Mouse (Mus musculus) forebrain, embryonic 12.5 days (tissue): ENCODE results near the gene Stk40. TPM values are rescaled to one million over a fixed set of nuclear protein-coding genes. Genes with fewer than 3 reads are reported as not detected.
A peak's percentile ranks its signal among the peaks of the same experiment; 100 is the strongest.
"Not testable (repeated sequence)": the region's sequence is repeated elsewhere in the genome, so short reads cannot be mapped to it uniquely, and the experiment has no call there.

Source experiments
- ATAC-seq: fragments of 200-750 bp; cut with Nextera tagmentation; 2 replicates; pipeline ENCODE4 v1.8.0; 2017; ENCODE audit warnings: moderate TSS enrichment; ENCODE audit not compliant: low FRiP score
- H3K27ac ChIP-seq: fragments of 300-500 bp; sonication (generic); 2 replicates; pipeline ENCODE4 v1.5.1; 2016; ENCODE audit warnings: mild to moderate bottlenecking
- H3K27me3 ChIP-seq: fragments of 300-500 bp; sonication (generic); 2 replicates; pipeline ENCODE4 v1.6.1; 2016; ENCODE audit warnings: mild to moderate bottlenecking
- H3K36me3 ChIP-seq: fragments of 300-500 bp; sonication (generic); replicated peaks from 2 replicates; pipeline ENCODE4 v1.6.1; 2016; ENCODE audit warnings: mild to moderate bottlenecking
- H3K4me1 ChIP-seq: fragments of 300-500 bp; sonication (generic); 2 replicates; pipeline ENCODE4 v1.6.1; 2016
- H3K4me2 ChIP-seq: fragments of 300-500 bp; sonication (generic); 2 replicates; pipeline ENCODE4 v1.6.1; 2016; ENCODE audit warnings: mild to moderate bottlenecking, moderate library complexity
- H3K4me3 ChIP-seq: fragments of 300-500 bp; sonication (generic); replicated peaks from 2 replicates; pipeline ENCODE4 v1.5.1; 2016; ENCODE audit warnings: mild to moderate bottlenecking
- H3K9ac ChIP-seq: fragments of 300-500 bp; sonication (generic); 2 replicates; pipeline ENCODE4 v1.6.1; 2016; ENCODE audit warnings: mild to moderate bottlenecking
- H3K9me3 ChIP-seq: fragments of 300-500 bp; sonication (generic); 2 replicates; pipeline ENCODE4 v1.6.1; 2016
- WGBS: fragments of 180-500 bp; shearing (Covaris S2); methylation state at CpG from one replicate; pipeline ENCODE4 v1.1.7; 2016; 5-methylcytosine and 5-hydroxymethylcytosine counted together
- polyA plus RNA-seq: library from polyadenylated mRNA; unstranded; fragments of >200 nt; fragmentation: Nextera tagmentation; extraction: Ambion mirVana; gene quantifications from 2 replicates; pipeline ENCODE4 v1.2.1, GENCODE M21; 2016

Gene Stk40
- polyA plus RNA-seq, 1 experiment from 2014 or later, result 42.8 TPM

DNA sequence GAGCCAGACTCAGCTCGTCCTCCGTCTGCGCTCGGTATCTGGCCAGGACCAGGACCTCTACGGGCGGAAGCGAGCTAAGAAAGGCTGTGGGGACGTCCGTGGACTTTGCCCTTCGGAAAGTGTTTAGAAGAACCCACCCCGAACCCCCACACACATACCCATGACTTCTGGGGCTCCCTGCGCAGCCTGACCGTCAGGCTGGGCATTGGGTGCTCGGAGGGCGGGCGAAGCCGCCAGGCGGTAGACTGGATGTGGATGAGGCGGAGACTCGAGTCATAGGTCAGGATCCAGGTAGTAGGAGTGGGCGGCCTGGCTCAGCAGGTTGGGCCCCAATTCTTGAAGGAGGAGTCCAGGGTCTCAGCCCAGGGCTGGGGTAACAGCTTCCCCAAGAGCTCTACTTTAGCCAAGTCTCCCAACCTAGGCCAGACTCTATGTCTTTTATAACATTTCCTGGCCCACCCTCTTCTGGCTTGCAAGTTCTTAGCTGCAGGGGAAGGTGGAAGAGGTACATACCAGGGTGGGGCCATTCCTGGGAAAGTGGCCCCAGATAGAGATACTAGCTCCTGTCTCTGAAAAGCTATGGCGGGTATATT is 59.4 kb downstream of the Stk40 start, which contains the start of gene Sh3d21:
TSS of gene Sh3d21 (minus strand) at position 425 of the 593 bp plus-strand sequence.
- H3K4me1 ChIP-seq, result peaks cover 17% of the 10 kb centered on the region
- peak within 1 kb of the TSS; percentile 55 for H3K4me3 ChIP-seq
- peak within 1 kb of the TSS; percentile 98 for H3K4me2 ChIP-seq
- peak; percentile 21 for ATAC-seq
- 0 out of 2 replicates have a peak within 1 kb of the TSS, but pooled peaks have one; percentile 31 for H3K27ac ChIP-seq
- 7% methylated on average over 22 of the region's 22 CpGs for WGBS
- no peaks in the 10 kb centered on the region for H3K9me3 ChIP-seq
- no peaks in the 10 kb centered on the region for H3K27me3 ChIP-seq
- H3K36me3 ChIP-seq, result peaks cover 28% of the 10 kb centered on the region
- H3K9ac ChIP-seq, result peak within 1 kb of the TSS; percentile 83

DNA sequence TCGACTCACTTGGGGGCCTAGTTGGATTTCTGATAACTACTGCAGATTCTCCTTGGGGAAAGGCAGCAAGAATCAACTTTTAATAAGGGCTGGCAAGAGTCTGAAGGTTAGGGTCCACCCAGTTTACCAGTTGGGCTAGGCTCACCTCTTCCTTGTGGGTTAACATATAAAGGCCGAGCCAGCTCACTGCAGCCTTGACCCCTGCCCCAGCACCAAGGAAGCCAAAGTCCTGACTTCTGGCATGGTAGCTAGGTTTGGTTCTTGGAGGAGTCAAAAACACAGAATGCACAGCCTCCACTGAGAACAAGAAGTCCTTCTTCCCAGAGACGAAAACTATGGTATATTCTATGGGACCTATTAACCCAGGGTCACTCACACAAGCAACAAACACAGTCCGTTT is 59.9 kb downstream of the Stk40 start:
- Histone ChIP-seq H3K27ac (no peak overlapping the region), H3K4me3 (no peak overlapping the region), H3K9ac (no peak overlapping the region), H3K9me3 (no peaks in the 10 kb centered on the region), H3K27me3 (no peaks in the 10 kb centered on the region), H3K36me3 (peaks cover 34% of the 10 kb centered on the region), H3K4me2 (peak overlapping the region; percentile 98; the same call in 1 of the 2 replicates), H3K4me1 (peaks cover 17% of the 10 kb centered on the region)
- 69% methylated on average over 4 of the region's 4 CpGs for WGBS
- ATAC-seq, result no peak

DNA sequence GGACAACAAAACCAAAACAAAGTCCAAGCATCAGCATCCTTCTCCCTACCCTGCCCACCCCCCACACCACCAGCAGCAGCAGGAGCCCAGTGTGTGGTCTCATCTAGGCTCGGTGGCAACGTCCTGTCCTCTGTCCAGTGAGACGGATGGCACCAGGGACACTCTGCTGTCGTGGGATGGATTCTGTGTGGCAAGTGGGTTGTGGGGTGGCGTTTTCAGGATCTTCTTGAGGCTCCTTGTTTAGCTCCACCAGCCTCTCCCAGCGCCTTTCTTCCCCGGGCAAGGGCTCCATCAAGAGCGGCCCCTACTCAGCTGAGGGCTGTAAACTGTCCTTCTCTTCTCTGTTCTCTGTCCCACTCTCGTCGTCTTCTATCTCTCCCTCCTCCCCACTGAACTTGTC is 61.3 kb downstream of the Stk40 start:
- H3K4me2 ChIP-seq, result not testable (repeated sequence)

DNA sequence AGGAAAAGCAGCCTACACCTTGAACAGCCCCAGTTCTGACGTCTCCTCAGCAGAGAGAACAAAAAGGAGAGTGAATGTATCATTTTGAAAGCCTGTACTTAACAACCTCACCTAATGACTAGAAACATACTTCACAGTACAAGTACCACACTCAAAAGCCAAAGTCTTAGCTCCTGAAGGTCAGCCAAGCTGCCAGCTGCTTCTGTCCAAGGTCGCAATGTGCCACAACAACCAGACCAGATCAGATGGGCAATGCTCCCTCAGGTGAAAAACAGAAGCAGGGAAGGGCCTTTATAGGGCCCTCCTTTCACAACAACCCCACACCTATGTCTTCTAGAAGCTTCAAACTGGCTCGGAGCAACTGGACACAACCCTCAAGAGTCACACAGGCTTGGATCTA is 62.3 kb downstream of the Stk40 start:
- WGBS, result 83% methylated on average over 3 of the region's 3 CpGs
- no peak for ATAC-seq
- Histone ChIP-seq H3K9me3 (no peaks in the 10 kb centered on the region), H3K4me3 (no peak overlapping the region), H3K36me3 (peaks cover 57% of the 10 kb centered on the region), H3K4me1 (peaks cover 17% of the 10 kb centered on the region), H3K4me2 (no peak overlapping the region), H3K27ac (no peak overlapping the region), H3K9ac (no peak overlapping the region), H3K27me3 (no peaks in the 10 kb centered on the region)

More for the DNA sequence above, 61.3 kb downstream of the Stk40 start:
- ATAC-seq, H3K27me3 ChIP-seq, H3K9me3 ChIP-seq, H3K27ac ChIP-seq, H3K4me3 ChIP-seq, H3K9ac ChIP-seq: not testable (repeated sequence)
- WGBS, result 66% methylated on average over 10 of the region's 10 CpGs
- H3K36me3 ChIP-seq, result peaks cover 48% of the 10 kb centered on the region
- peaks cover 17% of the 10 kb centered on the region for H3K4me1 ChIP-seq

DNA sequence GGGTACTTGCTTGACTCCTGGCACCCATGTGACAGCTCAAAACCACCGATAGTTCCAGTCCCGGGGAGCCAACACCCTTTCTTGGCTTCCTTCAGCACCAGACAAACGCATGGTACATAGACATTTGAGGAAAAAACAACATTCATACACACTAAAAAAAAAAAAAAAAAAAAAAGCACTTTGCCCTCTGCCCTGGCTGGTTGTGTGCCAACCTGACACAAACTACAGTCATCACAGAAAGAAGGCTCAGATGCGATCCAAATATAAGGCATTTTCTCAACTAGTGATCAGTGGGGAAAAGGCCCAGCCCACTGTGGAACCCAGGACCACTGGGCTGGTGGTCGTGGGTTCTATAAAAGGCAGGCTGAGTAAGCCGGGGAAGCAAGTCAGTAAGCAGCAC is 65.1 kb downstream of the Stk40 start:
- Histone ChIP-seq H3K9me3 (no peaks in the 10 kb centered on the region), H3K4me1 (no peaks in the 10 kb centered on the region), H3K36me3 (peaks cover 79% of the 10 kb centered on the region), H3K9ac (no peak overlapping the region), H3K4me2 (no peak overlapping the region), H3K27me3 (no peaks in the 10 kb centered on the region), H3K4me3 (no peak overlapping the region), H3K27ac (no peak overlapping the region)
- no peak for ATAC-seq
- WGBS, result 95% methylated on average over 6 of the region's 6 CpGs

DNA sequence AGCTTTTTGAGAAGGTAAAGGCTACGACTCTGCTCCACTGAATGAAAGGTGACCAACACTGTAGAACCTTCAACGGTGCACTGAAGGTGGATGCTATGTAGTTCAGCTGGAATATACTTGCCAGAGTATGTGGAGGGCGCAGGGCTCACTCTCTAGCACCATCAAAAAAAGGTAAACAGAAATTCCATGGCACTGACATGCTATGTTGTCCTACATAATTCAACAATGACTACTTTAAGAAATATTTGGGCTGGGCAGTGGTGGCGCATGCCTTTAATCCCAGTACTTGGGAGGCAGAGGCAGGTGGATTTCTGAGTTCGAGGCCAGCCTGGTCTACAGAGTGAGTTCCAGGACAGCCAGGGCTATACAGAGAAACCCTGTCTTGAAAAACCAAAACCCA is 67.0 kb downstream of the Stk40 start:
- peaks cover 94% of the 10 kb centered on the region for H3K36me3 ChIP-seq
- not testable (repeated sequence) for H3K4me1 ChIP-seq, H3K27ac ChIP-seq, H3K4me3 ChIP-seq, H3K9ac ChIP-seq, ATAC-seq, H3K27me3 ChIP-seq, H3K4me2 ChIP-seq, H3K9me3 ChIP-seq
- WGBS, result 93% methylated on average over 5 of the region's 5 CpGs

DNA sequence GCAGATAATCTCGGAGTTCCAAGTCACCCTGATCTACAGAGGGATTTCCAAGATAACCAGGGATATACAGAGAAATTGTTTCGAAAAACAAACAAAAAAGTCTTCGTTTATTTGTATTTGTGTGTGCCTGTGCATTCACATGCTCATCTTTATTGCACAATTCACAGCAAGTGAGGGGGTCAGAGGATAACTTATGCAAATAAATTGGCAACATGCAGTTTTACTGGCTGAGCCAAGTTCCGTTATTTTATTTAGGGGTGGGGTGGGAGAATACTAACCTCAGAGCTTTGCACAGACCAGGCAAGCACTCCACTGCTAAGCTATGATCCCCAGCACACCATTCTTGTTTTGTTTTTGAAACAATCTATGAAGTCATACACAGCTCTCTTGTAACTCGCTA is 70.0 kb downstream of the Stk40 start:
- Histone ChIP-seq H3K9ac (no peak overlapping the region), H3K27ac (no peak overlapping the region), H3K9me3 (no peaks in the 10 kb centered on the region), H3K4me3 (no peak overlapping the region), H3K4me1 (no peaks in the 10 kb centered on the region), H3K27me3 (no peaks in the 10 kb centered on the region), H3K4me2 (no peak overlapping the region), H3K36me3 (peaks cover 87% of the 10 kb centered on the region)
- 91% methylated on average over 5 of the region's 5 CpGs for WGBS
- no peak for ATAC-seq

DNA sequence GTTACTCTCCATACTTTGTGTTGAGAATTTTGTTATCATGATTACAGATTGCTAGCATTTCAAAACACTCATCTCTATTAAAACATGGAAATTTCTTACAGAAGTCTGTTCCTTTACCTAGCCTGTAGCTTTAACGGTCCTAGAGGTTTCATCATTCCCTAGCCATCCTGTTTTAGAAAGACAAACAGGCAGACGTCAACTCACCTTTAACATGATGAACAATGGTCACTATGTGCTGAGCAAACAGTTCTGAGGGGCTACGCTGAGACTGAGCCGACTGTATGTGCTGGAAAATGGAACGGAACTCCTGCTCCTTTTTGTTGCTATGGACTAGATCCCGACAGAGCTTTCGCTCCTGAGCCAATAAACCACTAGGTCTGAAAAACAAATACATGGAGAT is 72.2 kb downstream of the Stk40 start:
- H3K36me3 ChIP-seq, result peaks cover 83% of the 10 kb centered on the region

DNA sequence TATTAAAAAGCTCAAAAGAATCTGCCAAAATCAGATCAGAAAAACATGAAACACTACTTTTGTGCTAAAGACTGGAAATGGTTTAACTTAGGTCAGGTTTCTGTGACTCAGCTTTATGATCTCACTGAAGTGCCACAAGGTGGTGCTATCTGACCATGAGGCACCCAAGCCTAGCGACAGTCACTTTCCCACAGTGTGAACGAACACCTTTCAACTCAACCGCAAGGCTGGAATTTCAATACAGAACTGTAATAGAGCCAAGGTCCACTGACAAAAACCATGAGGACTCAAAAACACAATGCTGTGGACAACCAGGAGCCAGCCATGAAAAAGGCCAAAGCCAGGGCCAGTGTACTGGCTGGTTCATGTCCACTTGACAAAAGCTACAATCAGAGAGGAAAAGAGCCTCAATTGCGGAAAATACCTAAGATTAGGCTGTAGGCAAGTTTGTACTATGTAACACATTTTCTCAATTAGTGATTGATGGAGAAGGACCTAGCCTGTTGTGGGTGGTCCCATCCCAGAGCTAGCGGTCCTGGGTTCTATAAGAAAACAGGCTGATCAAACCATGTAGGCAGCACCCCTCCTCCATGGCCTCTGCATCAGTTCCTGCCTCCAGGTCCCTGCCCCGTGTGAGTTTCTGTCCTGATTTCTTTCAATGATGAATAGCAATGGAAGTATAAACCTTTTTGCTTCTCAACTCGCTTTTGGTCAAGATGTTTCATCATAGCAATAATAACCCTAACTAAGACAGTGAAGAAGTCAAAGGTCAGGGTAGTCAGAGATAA is 77.6 kb downstream of the Stk40 start:
- WGBS, result 66% methylated on average over 7 of the region's 7 CpGs
- Histone ChIP-seq H3K27me3 (no peaks in the 10 kb centered on the region), H3K9me3 (no peaks in the 10 kb centered on the region), H3K9ac (no peak overlapping the region), H3K4me3 (no peak overlapping the region), H3K36me3 (peaks cover 58% of the 10 kb centered on the region), H3K4me2 (no peak overlapping the region), H3K4me1 (no peaks in the 10 kb centered on the region), H3K27ac (no peak overlapping the region)
- peak; percentile 57; the same call in 1 of the 2 replicates for ATAC-seq

More for the DNA sequence above, 72.2 kb downstream of the Stk40 start:
- H3K9ac ChIP-seq, H3K9me3 ChIP-seq, H3K4me2 ChIP-seq, H3K4me1 ChIP-seq, H3K27me3 ChIP-seq, ATAC-seq, H3K27ac ChIP-seq, H3K4me3 ChIP-seq: not testable (repeated sequence)
- WGBS, result 94% methylated on average over 7 of the region's 7 CpGs

DNA sequence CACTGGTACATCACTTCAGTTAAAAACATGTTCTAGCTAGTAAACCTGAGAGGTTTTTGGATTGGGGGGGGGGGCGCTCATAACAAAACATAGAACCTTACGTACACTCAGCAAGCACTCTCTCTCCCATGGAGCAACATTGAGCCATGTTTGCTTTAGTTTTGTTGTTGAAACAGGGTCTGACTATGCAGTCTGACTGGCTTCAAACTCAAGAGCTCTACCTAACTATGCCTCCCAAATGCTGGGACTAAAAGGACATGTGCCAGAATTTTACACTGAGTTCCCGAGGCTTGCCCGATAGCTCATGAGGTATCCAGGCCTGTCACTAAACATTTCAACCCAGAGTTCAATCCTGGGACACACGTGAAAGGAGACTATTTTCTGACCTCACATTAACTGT is 79.3 kb downstream of the Stk40 start:
- ATAC-seq, result no peak
- Histone ChIP-seq H3K4me3 (no peak overlapping the region), H3K27me3 (no peaks in the 10 kb centered on the region), H3K4me1 (no peaks in the 10 kb centered on the region), H3K4me2 (no peak overlapping the region), H3K9me3 (no peaks in the 10 kb centered on the region), H3K9ac (no peak overlapping the region), H3K36me3 (peaks cover 49% of the 10 kb centered on the region), H3K27ac (no peak overlapping the region)
- 93% methylated on average over 5 of the region's 5 CpGs for WGBS

DNA sequence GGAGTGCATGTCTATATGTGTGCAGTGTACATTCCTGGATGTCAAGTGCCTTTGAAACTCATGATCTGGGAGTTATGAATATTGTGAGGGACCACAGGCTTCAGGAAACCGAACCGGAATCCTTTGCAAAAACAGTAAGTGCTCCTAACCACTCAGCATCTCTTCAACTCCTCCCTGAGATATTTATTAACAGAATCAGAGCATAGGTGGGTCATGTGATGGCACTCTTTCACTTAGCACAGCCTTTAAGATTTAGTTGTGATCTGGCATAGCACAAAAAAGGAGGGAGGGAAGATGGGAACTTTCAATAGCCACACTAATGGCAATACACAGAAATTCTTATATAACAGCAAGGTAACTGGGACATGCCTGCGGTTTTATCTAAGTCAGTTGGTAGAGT is 83.3 kb downstream of the Stk40 start:
- Histone ChIP-seq H3K4me1 (no peaks in the 10 kb centered on the region), H3K36me3 (peaks cover 41% of the 10 kb centered on the region), H3K27me3 (no peaks in the 10 kb centered on the region), H3K4me3 (no peak overlapping the region), H3K27ac (no peak overlapping the region), H3K9ac (no peak overlapping the region), H3K9me3 (no peaks in the 10 kb centered on the region), H3K4me2 (no peak overlapping the region)
- ATAC-seq, result no peak
- WGBS, result 96% methylated on average over 3 of the region's 3 CpGs
